Mouse (Mus musculus): ENCODE data around the gene Naxe. TPM values are rescaled to one million over a fixed set of nuclear protein-coding genes. Genes with fewer than 3 reads are reported as not detected.

Naxe gene
- polyA plus RNA-seq, 1 experiment from 2014 or later = 158 TPM

Other genes starting within 250 kb of the Naxe start
- gene Pear1, start 234.2 kb downstream of the Naxe start, polyA plus RNA-seq (2015; fragmentation: Nextera tagmentation; extraction: Ambion mirVana) = 8.6 and 9.8 TPM in 2 replicates
- gene Sh2d2a, start 211.7 kb downstream of the Naxe start, polyA plus RNA-seq (2015; fragmentation: Nextera tagmentation; extraction: Ambion mirVana) = not detected in 2 replicates
- 15.8 and 17.2 TPM in 2 replicates for gene Prcc, start 172.9 kb downstream of the Naxe start, polyA plus RNA-seq (2015; fragmentation: Nextera tagmentation; extraction: Ambion mirVana)
- gene Hdgf, start 152.2 kb downstream of the Naxe start, polyA plus RNA-seq (2015; fragmentation: Nextera tagmentation; extraction: Ambion mirVana) = 173 and 190 TPM in 2 replicates
- gene Mrpl24, start 139.0 kb downstream of the Naxe start, polyA plus RNA-seq (2015; fragmentation: Nextera tagmentation; extraction: Ambion mirVana) = 51.5 and 55.4 TPM in 2 replicates
- 30.5 and 34.9 TPM in 2 replicates for gene Isg20l2, start 128.2 kb downstream of the Naxe start, polyA plus RNA-seq (2015; fragmentation: Nextera tagmentation; extraction: Ambion mirVana)
- 23.0 and 23.2 TPM in 2 replicates for gene Rrnad1, start 127.8 kb downstream of the Naxe start, polyA plus RNA-seq (2015; fragmentation: Nextera tagmentation; extraction: Ambion mirVana)
- 44.8 and 52.1 TPM in 2 replicates for gene Crabp2, start 109.8 kb downstream of the Naxe start, polyA plus RNA-seq (2015; fragmentation: Nextera tagmentation; extraction: Ambion mirVana)
- gene Nes, start 87.4 kb downstream of the Naxe start, polyA plus RNA-seq (2015; fragmentation: Nextera tagmentation; extraction: Ambion mirVana) = 33.0 and 40.7 TPM in 2 replicates
- 53.4 and 62.8 TPM in 2 replicates for gene Bcan, start 58.3 kb downstream of the Naxe start, polyA plus RNA-seq (2015; fragmentation: Nextera tagmentation; extraction: Ambion mirVana)
- gene Hapln2, start 30.9 kb downstream of the Naxe start, polyA plus RNA-seq (2015; fragmentation: Nextera tagmentation; extraction: Ambion mirVana) = 0.71 and 0.82 TPM in 2 replicates
- 32.0 and 35.3 TPM in 2 replicates for gene Gpatch4, start 15.4 kb downstream of the Naxe start, polyA plus RNA-seq (2015; fragmentation: Nextera tagmentation; extraction: Ambion mirVana)
- not detected in 2 replicates for gene Ttc24, start 19.8 kb upstream of the Naxe start, polyA plus RNA-seq (2015; fragmentation: Nextera tagmentation; extraction: Ambion mirVana)
- gene Iqgap3, start 23.5 kb upstream of the Naxe start, polyA plus RNA-seq (2015; fragmentation: Nextera tagmentation; extraction: Ambion mirVana) = 2.7 and 3.0 TPM in 2 replicates
- gene Mef2d, start 83.9 kb upstream of the Naxe start, polyA plus RNA-seq (2015; fragmentation: Nextera tagmentation; extraction: Ambion mirVana) = 23.2 and 25.3 TPM in 2 replicates
- 0.14 TPM in 2 replicates for gene Rhbg, start 196.2 kb upstream of the Naxe start, polyA plus RNA-seq (2015; fragmentation: Nextera tagmentation; extraction: Ambion mirVana)
- gene Gm38392, start 228.7 kb upstream of the Naxe start, polyA plus RNA-seq (2015; fragmentation: Nextera tagmentation; extraction: Ambion mirVana) = not detected in 2 replicates
- 8.7 and 9.9 TPM in 2 replicates for gene Tsacc, start 238.5 kb upstream of the Naxe start, polyA plus RNA-seq (2015; fragmentation: Nextera tagmentation; extraction: Ambion mirVana)
- 442 and 444 TPM in 2 replicates for gene Cct3, start 238.6 kb upstream of the Naxe start, polyA plus RNA-seq (2015; fragmentation: Nextera tagmentation; extraction: Ambion mirVana)

Data from midbrain, embryonic 15.5 days (tissue).